Mouse (Mus musculus): ENCODE measurements around the gene Eif4enif1.

- TF ChIP-seq GATA1 (IDR thresholded peaks at IDR 0.05; ENCODE audit: borderline replicate concordance, low read length) (no peak), FLI1 (IDR thresholded peaks at IDR 0.05; ENCODE audit: low read length) (no peak)
Measured at GRCm38 (mm10) chr11:3279729-3280128, 77.5 kb downstream of the Eif4enif1 start.
